Mouse (Mus musculus) ES-E14 (cell line): ENCODE results near the gene Wnk1.

ENCODE experiments used
- CHD2 ChIP-seq: IDR thresholded peaks from 2 replicates; pipeline ENCODE4 v1.6.1; 2014; ENCODE audit warnings: mild to moderate bottlenecking, low read depth, low read length, inconsistent platforms
- HCFC1 ChIP-seq: IDR thresholded peaks from 2 replicates; pipeline ENCODE4 v1.6.1; 2012; ENCODE audit warnings: low read length, inconsistent platforms, borderline replicate concordance; ENCODE audit not compliant: insufficient read depth
- MAFK ChIP-seq: IDR thresholded peaks from 2 replicates; pipeline ENCODE4 v1.6.1; 2014; ENCODE audit warnings: mild to moderate bottlenecking, low read depth, low read length, inconsistent platforms; ENCODE audit not compliant: insufficient read depth
- ZNF384 ChIP-seq: IDR thresholded peaks from 2 replicates; pipeline ENCODE4 v1.6.1; 2012; ENCODE audit warnings: low read depth, low read length, inconsistent platforms

DNA sequence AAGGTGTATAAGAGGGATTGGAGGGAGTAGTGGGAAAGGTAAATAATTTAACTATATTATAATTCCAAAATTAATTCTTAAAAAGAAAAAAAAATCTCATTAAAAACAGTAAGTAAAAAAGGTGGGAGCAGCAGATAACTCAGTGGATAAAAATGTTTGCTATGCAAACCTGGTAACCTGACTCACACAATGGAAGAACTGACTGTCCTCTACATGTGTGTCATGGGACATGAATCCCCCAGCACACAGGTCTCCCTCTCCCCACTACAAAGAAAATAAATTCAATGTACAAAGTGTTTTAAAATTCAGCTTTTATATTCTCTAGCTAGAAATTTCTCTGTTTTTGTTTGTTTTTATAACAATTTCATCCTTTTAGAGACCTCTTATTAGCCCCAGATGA lies 27.9 kb downstream of the Wnk1 start:
- TF ChIP-seq ZNF384 (no peak), CHD2 (no peak), HCFC1 (no peak), MAFK (no peak)
